Mouse (Mus musculus) hindbrain, embryonic 11.5 days (tissue): ENCODE data around the gene Bclaf3. TPM values are rescaled to one million over a fixed set of nuclear protein-coding genes. Genes with fewer than 3 reads are reported as not detected.
"Not testable (repeated sequence)": the region's sequence is repeated elsewhere in the genome, so short reads cannot be mapped to it uniquely, and the experiment has no call there.

Experiments
- ATAC-seq: fragments of 200-750 bp; cut with Nextera tagmentation; 2 replicates; pipeline ENCODE4 v1.8.0; 2017; ENCODE audit warnings: mild to moderate bottlenecking, moderate TSS enrichment, moderate library complexity; ENCODE audit not compliant: low FRiP score
- DNase-seq: peaks from one replicate; pipeline ENCODE4 v3.0.0-alpha.2; 2015; ENCODE audit warnings: low spot score
- H3K27ac ChIP-seq: fragments of 300-500 bp; sonication (generic); 2 replicates; pipeline ENCODE4 v1.5.1; 2014; ENCODE audit warnings: mild to moderate bottlenecking, low read depth, low read length
- H3K27me3 ChIP-seq: fragments of 300-500 bp; sonication (generic); 2 replicates; pipeline ENCODE4 v1.6.1; 2014; ENCODE audit warnings: mild to moderate bottlenecking, low read length, moderate library complexity, mixed read lengths; ENCODE audit not compliant: control insufficient read depth, insufficient read depth
- H3K36me3 ChIP-seq: fragments of 300-500 bp; sonication (generic); 2 replicates; pipeline ENCODE4 v1.6.1; 2014; ENCODE audit warnings: mild to moderate bottlenecking, low read length, moderate library complexity, mixed read lengths; ENCODE audit not compliant: control insufficient read depth, insufficient read depth
- H3K4me1 ChIP-seq: fragments of 300-500 bp; sonication (generic); replicated peaks from 2 replicates; pipeline ENCODE4 v1.6.1; 2014; ENCODE audit warnings: low read length, mixed read lengths; ENCODE audit not compliant: control insufficient read depth, insufficient read depth
- H3K4me2 ChIP-seq: fragments of 300-500 bp; sonication (generic); replicated peaks from 2 replicates; pipeline ENCODE4 v1.6.1; 2014; ENCODE audit warnings: mild to moderate bottlenecking, low read depth, low read length
- H3K4me3 ChIP-seq: fragments of 300-500 bp; sonication (generic); 2 replicates; pipeline ENCODE4 v1.5.1; 2014; ENCODE audit warnings: low read depth, low read length
- H3K9ac ChIP-seq: fragments of 300-500 bp; sonication (generic); 2 replicates; pipeline ENCODE4 v1.6.1; 2014; ENCODE audit warnings: low read depth, low read length
- H3K9me3 ChIP-seq: fragments of 300-500 bp; sonication (generic); 2 replicates; pipeline ENCODE4 v1.6.1; 2016; ENCODE audit warnings: low read length; ENCODE audit not compliant: control insufficient read depth
- WGBS: fragments of 180-500 bp; shearing (Covaris S2); extraction: QIAGEN DNeasy Blood & Tissue Kit; methylation state at CpG from one replicate; pipeline ENCODE4 v1.1.7; 2014; 5-methylcytosine and 5-hydroxymethylcytosine counted together
- polyA plus RNA-seq: library from polyadenylated mRNA; unstranded; fragments of >200 nt; fragmentation: Nextera tagmentation; extraction: Ambion mirVana; gene quantifications from 2 replicates; pipeline ENCODE4 v1.2.1, GENCODE M21; 2014

The Bclaf3 gene
- polyA plus RNA-seq: 27.9 and 29.6 TPM in 2 replicates

DNA sequence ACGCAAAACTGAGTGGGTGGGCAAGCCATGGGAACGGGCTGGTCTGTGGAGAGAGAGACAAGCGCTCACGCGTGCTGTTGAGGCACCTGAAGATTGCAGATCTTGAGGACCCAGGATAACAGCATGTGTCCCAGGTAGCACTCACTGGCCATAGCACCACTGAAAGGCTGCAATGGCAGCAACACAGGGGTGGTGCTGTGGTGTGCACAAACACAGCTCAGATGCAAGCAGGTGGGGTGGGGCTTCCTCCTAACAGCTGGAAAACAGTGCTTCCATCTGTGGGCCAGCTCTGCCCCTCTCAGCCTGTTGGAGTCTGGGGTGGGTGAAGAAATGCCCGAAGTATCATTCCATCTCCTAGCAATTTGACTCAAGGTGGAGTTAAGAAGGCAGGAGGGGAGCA is at the start of gene Bclaf3:
Bclaf3 (plus strand) TSS at position 301 of the 400 bp plus-strand sequence.
- H3K4me2 ChIP-seq: no peak within 1 kb of the TSS
- DNase-seq (no peak), ATAC-seq (no peak)
- H3K9me3 ChIP-seq: no peaks in the 10 kb centered on the region
- no peak within 1 kb of the TSS for H3K27ac ChIP-seq
- no peaks in the 10 kb centered on the region for H3K27me3 ChIP-seq
- no peak within 1 kb of the TSS for H3K4me3 ChIP-seq
- H3K9ac ChIP-seq: no peak within 1 kb of the TSS
- 91% methylated on average over 5 of the region's 6 CpGs for WGBS
- H3K4me1 ChIP-seq: no peaks in the 10 kb centered on the region
- H3K36me3 ChIP-seq: no peaks in the 10 kb centered on the region

DNA sequence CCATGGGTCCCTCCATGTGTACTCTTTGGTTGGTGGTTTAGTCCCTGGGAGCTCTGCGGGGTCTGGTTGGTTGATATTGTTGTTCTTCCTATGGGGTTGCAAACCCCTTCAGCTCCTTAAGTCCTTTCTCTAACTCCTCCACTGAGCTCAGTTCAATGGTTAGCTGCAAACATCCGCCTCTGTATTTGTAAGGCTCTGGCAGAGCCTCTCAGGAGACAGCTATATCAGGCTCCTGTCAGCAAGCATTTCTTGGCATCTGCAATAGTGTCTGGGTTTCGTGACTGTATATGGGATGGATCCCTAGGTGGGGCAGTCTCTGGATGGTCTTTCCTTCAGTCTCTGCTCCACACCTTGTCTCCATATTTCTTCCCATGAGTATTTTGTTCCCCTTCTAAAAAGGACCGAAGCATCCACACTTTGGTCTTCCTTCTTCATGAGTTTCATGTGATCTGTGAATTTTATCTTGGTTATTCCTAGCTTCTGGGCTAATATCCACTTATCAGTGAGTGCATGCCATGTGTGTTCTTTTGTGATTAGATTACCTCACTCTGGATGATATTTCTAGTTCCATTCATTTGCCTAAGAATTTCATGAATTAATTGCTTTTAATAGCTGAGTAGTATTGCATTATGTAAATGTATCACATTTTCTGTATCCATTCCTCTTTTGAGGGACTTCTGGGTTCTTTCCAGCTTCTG is 48.1 kb upstream of the Bclaf3 start:
- ATAC-seq, H3K9me3 ChIP-seq, H3K4me2 ChIP-seq, DNase-seq, H3K4me3 ChIP-seq, H3K4me1 ChIP-seq, H3K27me3 ChIP-seq, H3K27ac ChIP-seq, H3K36me3 ChIP-seq, H3K9ac ChIP-seq: not testable (repeated sequence)
- WGBS: 84% methylated on average over 4 of the region's 4 CpGs

DNA sequence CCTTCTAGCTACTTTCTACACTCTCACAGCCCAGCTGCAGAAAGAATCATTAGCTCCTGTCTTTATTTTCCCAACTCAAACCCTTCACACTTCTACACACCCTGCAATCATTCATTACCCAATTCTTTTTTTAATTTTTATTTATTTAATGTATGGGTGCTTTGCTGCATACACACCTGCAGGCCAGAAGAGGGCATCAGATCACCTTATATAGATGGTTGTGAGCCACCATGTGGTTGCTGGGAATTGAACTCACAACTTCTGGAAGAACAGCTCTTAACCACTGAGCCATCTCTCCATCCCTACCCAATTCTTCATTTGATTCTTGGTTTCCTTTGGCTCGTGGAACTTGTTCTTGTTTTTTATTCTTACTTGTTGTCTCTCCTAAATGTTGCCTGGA is 42.2 kb upstream of the Bclaf3 start:
- H3K27me3 ChIP-seq: no peaks in the 10 kb centered on the region
- no peaks in the 10 kb centered on the region for H3K4me1 ChIP-seq
- ATAC-seq (no peak), DNase-seq (no peak)
- H3K9ac ChIP-seq: no peak overlapping the region
- no peak overlapping the region for H3K4me2 ChIP-seq
- no peak overlapping the region for H3K4me3 ChIP-seq
- no peak overlapping the region for H3K27ac ChIP-seq
- H3K36me3 ChIP-seq: no peaks in the 10 kb centered on the region
- no peaks in the 10 kb centered on the region for H3K9me3 ChIP-seq
- WGBS: 71% methylated on average over 1 of the region's 1 CpGs

DNA sequence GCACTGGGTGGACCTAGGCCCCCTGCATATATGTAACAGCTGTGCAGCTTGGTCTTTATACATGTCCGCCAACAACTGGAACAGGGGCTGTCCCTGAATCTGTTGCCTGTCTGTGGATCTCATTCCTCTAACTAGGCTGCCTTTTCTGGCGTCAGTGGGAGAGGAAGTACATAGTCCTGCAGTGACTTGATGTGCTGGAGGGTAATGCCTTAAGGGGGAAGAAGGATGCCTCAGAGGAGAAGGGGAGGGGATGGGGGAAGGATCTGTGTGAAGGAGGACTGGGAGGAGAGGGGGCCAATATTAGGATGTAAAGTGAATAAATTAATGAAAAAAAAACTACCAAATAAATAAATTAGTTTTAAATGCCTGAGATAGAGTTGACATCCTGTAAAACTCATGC is 23.3 kb upstream of the Bclaf3 start:
- H3K9me3 ChIP-seq: no peaks in the 10 kb centered on the region
- ATAC-seq (no peak), DNase-seq (no peak)
- no peak overlapping the region for H3K9ac ChIP-seq
- no peaks in the 10 kb centered on the region for H3K4me1 ChIP-seq
- no peak overlapping the region for H3K4me3 ChIP-seq
- H3K27me3 ChIP-seq: no peaks in the 10 kb centered on the region; the same call in 1 of the 2 replicates
- no peak overlapping the region for H3K4me2 ChIP-seq
- H3K27ac ChIP-seq: no peak overlapping the region
- 58% methylated on average over 2 of the region's 2 CpGs for WGBS
- no peaks in the 10 kb centered on the region for H3K36me3 ChIP-seq

DNA sequence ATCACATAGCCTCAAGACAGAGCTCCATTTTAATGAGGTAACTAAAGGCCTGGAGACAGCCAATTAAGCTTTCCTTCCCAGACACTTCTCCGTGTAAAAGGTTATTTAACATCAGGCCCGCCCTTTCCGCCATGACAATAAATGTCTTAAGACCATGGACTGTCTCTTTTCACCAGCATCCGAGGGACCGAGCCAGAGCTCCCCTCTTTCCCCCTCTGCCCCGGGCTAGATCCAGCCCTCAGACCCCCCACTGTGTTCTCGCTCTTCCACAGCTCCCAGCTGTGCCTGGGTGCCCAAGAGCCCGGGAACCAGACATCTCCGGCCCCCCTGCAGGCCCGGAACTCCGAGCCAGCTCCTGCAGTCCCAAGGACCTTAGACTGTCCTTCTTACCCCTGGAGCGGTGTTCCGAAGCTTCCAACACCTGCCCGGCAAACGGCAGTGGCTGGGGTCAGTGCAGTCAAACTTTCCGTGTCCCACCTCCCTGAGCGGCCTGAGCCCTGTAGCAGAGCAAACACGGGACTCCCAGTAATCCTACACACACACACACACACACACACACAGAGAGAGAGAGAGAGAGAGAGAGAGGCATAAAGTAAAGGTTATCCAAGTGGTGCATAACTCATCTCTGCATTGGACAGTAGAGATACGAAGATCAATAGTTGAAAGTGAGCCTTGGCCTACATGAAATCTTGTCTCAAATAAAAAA is 18.0 kb upstream of the Bclaf3 start:
- Histone ChIP-seq H3K27me3 (no peaks in the 10 kb centered on the region), H3K4me2 (no peak overlapping the region), H3K9ac (no peak overlapping the region), H3K4me3 (no peak overlapping the region), H3K27ac (no peak overlapping the region), H3K4me1 (no peaks in the 10 kb centered on the region), H3K9me3 (no peaks in the 10 kb centered on the region), H3K36me3 (no peaks in the 10 kb centered on the region)
- WGBS: 60% methylated on average over 19 of the region's 19 CpGs
- ATAC-seq (no peak), DNase-seq (no peak)

DNA sequence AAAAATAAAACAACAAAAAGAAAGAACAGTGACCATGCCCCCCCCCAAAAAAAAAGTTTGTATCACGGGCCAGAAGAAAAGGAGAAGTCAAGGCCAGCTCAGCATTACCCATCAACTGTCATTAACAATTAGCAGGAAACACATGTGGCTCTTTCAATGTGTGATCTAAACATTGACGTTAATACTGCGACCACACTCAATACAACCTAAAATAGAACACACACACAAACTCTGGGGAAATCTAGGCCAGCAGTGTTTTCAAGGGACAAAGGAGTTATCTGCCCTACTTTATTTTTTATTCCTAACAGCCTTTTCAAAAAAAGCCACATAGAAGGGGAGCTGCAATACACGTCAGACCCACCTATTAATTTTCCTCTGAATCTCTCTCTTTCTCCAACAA is 17.4 kb upstream of the Bclaf3 start:
- H3K9ac ChIP-seq: no peak overlapping the region
- no peak overlapping the region for H3K4me3 ChIP-seq
- no peaks in the 10 kb centered on the region for H3K9me3 ChIP-seq
- H3K36me3 ChIP-seq: no peaks in the 10 kb centered on the region
- H3K4me2 ChIP-seq: no peak overlapping the region
- DNase-seq (no peak), ATAC-seq (no peak)
- H3K4me1 ChIP-seq: no peaks in the 10 kb centered on the region
- WGBS: 79% methylated on average over 4 of the region's 4 CpGs
- no peak overlapping the region for H3K27ac ChIP-seq
- H3K27me3 ChIP-seq: no peaks in the 10 kb centered on the region

DNA sequence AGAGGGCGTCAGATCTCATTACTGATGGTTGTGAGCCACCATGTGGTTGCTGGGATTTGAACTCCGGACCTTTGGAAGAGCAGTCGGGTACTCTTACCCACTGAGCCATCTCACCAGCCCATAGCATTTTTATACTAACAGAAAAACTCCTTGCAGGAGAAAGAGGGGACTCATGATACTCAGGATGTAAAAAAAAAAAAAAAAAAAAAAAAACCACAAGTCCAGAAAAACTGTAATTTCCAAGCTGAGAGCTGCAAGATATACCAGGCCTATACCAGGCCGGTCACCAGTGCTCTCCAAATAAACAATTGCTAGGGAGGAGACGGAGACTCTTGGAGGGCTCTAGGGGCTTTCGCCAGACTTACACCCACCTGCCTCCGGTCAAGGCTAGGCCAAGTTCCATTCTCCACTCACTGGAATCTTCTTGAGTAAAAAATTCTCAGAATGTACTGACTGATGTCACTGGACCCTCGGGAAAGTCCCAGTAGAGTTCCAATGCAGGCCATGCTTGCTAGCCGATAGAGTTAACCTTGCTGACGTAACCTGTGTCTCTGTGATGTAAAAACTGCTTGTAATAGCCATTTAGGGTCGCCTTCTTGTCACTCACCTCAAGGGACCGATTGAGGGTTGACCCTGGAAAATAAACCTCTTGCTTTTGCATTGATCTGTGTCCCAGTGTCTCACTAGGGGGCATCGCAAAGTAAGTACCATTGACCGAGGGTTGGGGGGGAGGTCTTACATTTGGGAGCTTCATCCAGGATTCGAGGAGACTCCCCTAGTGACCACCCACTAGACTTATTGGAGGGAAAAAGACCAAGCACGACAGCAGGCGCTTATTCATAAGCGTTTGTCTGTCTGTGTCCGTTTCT is 16.4 kb upstream of the Bclaf3 start:
- Histone ChIP-seq H3K27me3 (no peaks in the 10 kb centered on the region), H3K9ac (no peak overlapping the region), H3K4me2 (no peak overlapping the region), H3K36me3 (no peaks in the 10 kb centered on the region), H3K4me3 (no peak overlapping the region), H3K27ac (no peak overlapping the region), H3K4me1 (no peaks in the 10 kb centered on the region), H3K9me3 (no peaks in the 10 kb centered on the region)
- ATAC-seq: no peak
- 77% methylated on average over 19 of the region's 19 CpGs for WGBS
- DNase-seq: no peak

DNA sequence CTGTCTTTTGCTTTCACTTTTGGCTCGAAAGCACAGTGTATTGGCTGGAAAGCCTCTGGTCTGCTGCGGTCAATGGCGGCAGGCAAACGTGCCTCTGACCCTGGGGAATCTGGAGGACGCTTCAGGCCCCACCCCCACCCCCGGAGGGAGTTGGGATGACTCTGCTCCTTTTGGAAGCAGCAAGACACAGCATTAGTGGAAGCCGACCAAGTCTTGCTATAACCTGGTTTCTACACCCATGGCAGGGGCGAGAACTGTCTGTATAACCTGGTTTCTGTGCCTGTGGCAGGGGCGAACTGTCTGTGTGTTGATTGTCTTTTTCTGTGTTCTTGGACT is 15.8 kb upstream of the Bclaf3 start:
- DNase-seq (no peak), ATAC-seq (no peak)
- Histone ChIP-seq H3K27me3 (no peaks in the 10 kb centered on the region), H3K4me3 (no peak overlapping the region), H3K9ac (no peak overlapping the region), H3K36me3 (no peaks in the 10 kb centered on the region), H3K4me2 (no peak overlapping the region), H3K9me3 (no peaks in the 10 kb centered on the region), H3K4me1 (no peaks in the 10 kb centered on the region), H3K27ac (no peak overlapping the region)
- WGBS: 76% methylated on average over 9 of the region's 9 CpGs
